In the genomic region with DNA sequence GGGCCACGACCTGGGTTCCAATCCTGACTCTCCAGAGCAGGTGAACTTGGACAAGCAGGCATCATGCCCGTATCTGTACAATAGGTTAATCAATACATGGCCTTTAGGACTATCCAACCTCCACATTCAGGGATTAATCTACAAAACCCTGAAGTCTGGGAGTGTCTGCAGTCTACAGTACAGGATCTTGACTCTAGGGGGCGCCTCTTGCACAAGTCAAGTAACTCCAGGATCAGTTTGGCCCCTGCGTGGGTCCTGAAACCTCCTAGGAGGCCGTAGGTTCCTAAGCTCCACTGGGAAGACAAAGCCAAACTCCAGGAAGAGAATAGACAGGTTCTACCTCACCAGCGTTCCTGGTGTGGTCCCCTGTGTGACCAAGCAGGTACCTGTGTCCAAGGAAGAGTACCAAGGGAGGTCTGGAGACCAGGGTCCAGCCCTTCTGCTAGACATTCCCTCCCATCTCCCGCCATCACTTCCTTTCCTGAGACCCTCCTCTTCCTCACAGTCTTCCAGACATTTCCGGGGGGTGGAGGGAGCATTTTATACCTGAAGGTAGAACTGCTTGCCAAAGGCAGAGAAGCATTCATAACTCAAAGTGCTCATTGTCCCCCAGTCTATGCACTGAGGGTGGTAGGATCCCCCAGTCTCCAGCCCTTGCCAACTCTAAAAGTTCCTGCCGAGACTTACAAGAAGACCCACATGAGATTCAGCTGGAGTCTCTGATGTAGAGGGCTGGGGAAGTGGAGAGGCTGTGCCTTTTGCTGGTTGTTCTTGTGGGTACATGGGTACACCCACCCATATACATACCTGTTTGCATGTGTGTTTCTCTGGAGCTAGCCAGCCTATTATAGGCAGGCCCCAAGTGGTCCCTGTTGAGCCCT, we compare ENCODE assay signal across 10 mouse cellular contexts. TPM values are rescaled to one million over a fixed set of nuclear protein-coding genes. Genes with fewer than 3 reads are reported as not detected.
DNase-seq lines count a peak whose midpoint lies in the region; ATAC-seq and TF ChIP-seq lines count a peak whose summit lies in the region.
"Had no signal": no experiment of that assay in that cellular context is flagged by ENCODE, and none has a peak within 500 bp of the region (broad histone marks: within the 10 kb centered on the region; RNA-seq: fewer than 3 reads in every experiment).

No protein-coding gene starts in this region.

- no peaks in the 10 kb centered on the region for H3K27me3 ChIP-seq in liver, adult 2 months (ENCODE audit: control insufficient read depth, insufficient read depth, low read length)
- H3K27me3 ChIP-seq in liver, embryonic 12.5 days (replicated peaks), result peaks cover 58% of the 10 kb centered on the region
- 0 out of 2 replicates have a peak, but pooled peaks cover 5% of the 10 kb centered on the region for H3K27me3 ChIP-seq in forebrain, embryonic 13.5 days
- H3K27me3 ChIP-seq: heart, embryonic 15.5 days had no signal

- H3K9me3 ChIP-seq in liver, embryonic 12.5 days (replicated peaks), result no peaks in the 10 kb centered on the region
- H3K9me3 ChIP-seq in forebrain, embryonic 13.5 days (replicated peaks), result no peaks in the 10 kb centered on the region
- H3K9me3 ChIP-seq: heart, embryonic 15.5 days; megakaryocyte, embryonic 14.5 days had no signal

- WGBS in liver, adult 2 months, result 61% methylated on average over 9 of the region's 9 CpGs
- 33% methylated on average over 9 of the region's 9 CpGs for WGBS in liver, embryonic 12.5 days (ENCODE audit: insufficient replicate concordance)
- 63% methylated on average over 9 of the region's 9 CpGs for WGBS in forebrain, embryonic 13.5 days

- H3K79me2 ChIP-seq in liver, adult 2 months (ENCODE audit: control insufficient read depth, insufficient read depth, low read length), result no peaks in the 10 kb centered on the region

- no peak overlapping the region for H3K4me3 ChIP-seq in liver, adult 2 months (ENCODE audit: insufficient read depth, low read depth, low read length)
- H3K4me3 ChIP-seq in liver, embryonic 12.5 days, result no peak overlapping the region
- no peak overlapping the region for H3K4me3 ChIP-seq in forebrain, embryonic 13.5 days
- H3K4me3 ChIP-seq: heart, embryonic 15.5 days; megakaryocyte, embryonic 14.5 days had no signal

- no peak for TF ChIP-seq POLR2A in liver, adult 2 months (IDR thresholded peaks at IDR 0.05; ENCODE audit: extremely low read depth, insufficient read depth, low read length)

- TF ChIP-seq CTCF in liver, adult 2 months (IDR thresholded peaks at IDR 0.05; ENCODE audit: low read depth, low read length), result peak; percentile 44

- no peak overlapping the region for H3K4me2 ChIP-seq in liver, embryonic 12.5 days
- no peak overlapping the region for H3K4me2 ChIP-seq in forebrain, embryonic 13.5 days
- H3K4me2 ChIP-seq: heart, embryonic 15.5 days had no signal

- peaks cover 19% of the 10 kb centered on the region for H3K4me1 ChIP-seq in liver, adult 2 months (ENCODE audit: control insufficient read depth, insufficient read depth, low read length)
- H3K4me1 ChIP-seq in liver, embryonic 12.5 days, result peaks cover 21% of the 10 kb centered on the region; the same call in 1 of the 2 replicates
- H3K4me1 ChIP-seq in forebrain, embryonic 13.5 days, result peaks cover 45% of the 10 kb centered on the region

- H3K9ac ChIP-seq in liver, adult 2 months (ENCODE audit: low read depth, low read length), result no peak overlapping the region
- H3K9ac ChIP-seq in liver, embryonic 12.5 days, result no peak overlapping the region
- no peak overlapping the region for H3K9ac ChIP-seq in forebrain, embryonic 13.5 days
- H3K9ac ChIP-seq: heart, embryonic 15.5 days had no signal

- DNase-seq in cerebellum, adult 11-12 months, result peak; percentile 72
- no peak for DNase-seq in cerebellum, postnatal 4 days (ENCODE audit: low spot score in 2 of 2)
- DNase-seq in liver, adult 2 months (ENCODE audit: extremely low read depth, low read depth, low spot score), result peak; percentile 54
- peak; percentile 82 for DNase-seq in brain, adult 2 months (ENCODE audit: low read depth, low spot score)
- peak; percentile 67 for DNase-seq in lung, postnatal 36 days
- DNase-seq in frontal cortex, postnatal 14 days (ENCODE audit: low spot score in 2 of 2), result no peak

- no peak overlapping the region for H3K27ac ChIP-seq in liver, adult 2 months (replicated peaks; ENCODE audit: insufficient read depth, low read depth, low read length)
- H3K27ac ChIP-seq in liver, embryonic 12.5 days, result no peak overlapping the region
- H3K27ac ChIP-seq in forebrain, embryonic 13.5 days, result no peak overlapping the region
- H3K27ac ChIP-seq: heart, embryonic 15.5 days had no signal

- ATAC-seq in liver, embryonic 12.5 days, result no peak
- no peak for ATAC-seq in forebrain, embryonic 13.5 days

- no peaks in the 10 kb centered on the region for H3K36me3 ChIP-seq in liver, adult 2 months (ENCODE audit: control insufficient read depth, insufficient read depth, low read length)
- no peaks in the 10 kb centered on the region for H3K36me3 ChIP-seq in liver, embryonic 12.5 days
- H3K36me3 ChIP-seq in forebrain, embryonic 13.5 days (ENCODE audit: poor library complexity, severe bottlenecking), result no peaks in the 10 kb centered on the region

RNA-seq across cellular contexts. Expression of a gene that starts 7.8 kb away (rescaled TPM):
- total RNA-seq in liver, adult 2 months (2014; rRNA removed), result 9.9 and 13.6 TPM in 2 replicates
- 1.6 and 3.1 TPM in 2 replicates for polyA plus RNA-seq in liver, adult 2 months (2012; rRNA removed)
- 1.8 and 3.9 TPM in 2 replicates for polyA plus RNA-seq in liver, embryonic 12.5 days (2016; fragmentation: Nextera tagmentation; extraction: Ambion mirVana)
- 7.1 and 8.6 TPM in 2 replicates for polyA plus RNA-seq in forebrain, embryonic 13.5 days (2015; fragmentation: Nextera tagmentation; extraction: Ambion mirVana)

RNA-seq across cellular contexts. Expression of a gene that starts 26.9 kb away (rescaled TPM):
- total RNA-seq in liver, adult 2 months (2014; rRNA removed), result under 0.01 TPM in 1 of 2 replicates, not detected in the other
- not detected in 2 replicates for polyA plus RNA-seq in liver, adult 2 months (2012; rRNA removed)
- 0.11 TPM in 1 of 2 replicates, not detected in the other for polyA plus RNA-seq in liver, embryonic 12.5 days (2016; fragmentation: Nextera tagmentation; extraction: Ambion mirVana)
- 0.06 and 0.23 TPM in 2 replicates for polyA plus RNA-seq in forebrain, embryonic 13.5 days (2015; fragmentation: Nextera tagmentation; extraction: Ambion mirVana)
- polyA plus RNA-seq: heart, embryonic 15.5 days had no signal

RNA-seq across cellular contexts. Expression of a gene that starts 31.5 kb away (rescaled TPM):
- total RNA-seq in liver, adult 2 months (2014; rRNA removed), result 0.46 and 0.87 TPM in 2 replicates
- 3.2 and 4.5 TPM in 2 replicates for polyA plus RNA-seq in liver, adult 2 months (2012; rRNA removed)
- 0.19 and 0.20 TPM in 2 replicates for polyA plus RNA-seq in liver, embryonic 12.5 days (2016; fragmentation: Nextera tagmentation; extraction: Ambion mirVana)
- 0.31 and 0.98 TPM in 2 replicates for polyA plus RNA-seq in forebrain, embryonic 13.5 days (2015; fragmentation: Nextera tagmentation; extraction: Ambion mirVana)

RNA-seq across cellular contexts. Expression of a gene that starts 32.4 kb away (rescaled TPM):
- total RNA-seq in liver, adult 2 months (2014; rRNA removed), result 2.7 and 3.0 TPM in 2 replicates
- polyA plus RNA-seq in liver, adult 2 months (2012; rRNA removed), result 5.6 and 5.7 TPM in 2 replicates
- polyA plus RNA-seq in liver, embryonic 12.5 days (2016; fragmentation: Nextera tagmentation; extraction: Ambion mirVana), result 0.23 and 0.28 TPM in 2 replicates
- polyA plus RNA-seq in forebrain, embryonic 13.5 days (2015; fragmentation: Nextera tagmentation; extraction: Ambion mirVana), result 1.0 and 1.2 TPM in 2 replicates

RNA-seq across cellular contexts. Expression of a gene that starts 38.7 kb away (rescaled TPM):
- 0.09 TPM in 1 of 2 replicates, not detected in the other for total RNA-seq in liver, adult 2 months (2014; rRNA removed)
- not detected in 2 replicates for polyA plus RNA-seq in liver, adult 2 months (2012; rRNA removed)
- polyA plus RNA-seq in liver, embryonic 12.5 days (2016; fragmentation: Nextera tagmentation; extraction: Ambion mirVana), result not detected in 2 replicates
- polyA plus RNA-seq in forebrain, embryonic 13.5 days (2015; fragmentation: Nextera tagmentation; extraction: Ambion mirVana), result 0.19 TPM in 1 of 2 replicates, not detected in the other

Comparison
In these comparisons a context has a peak if more than half of its experiments do, and no peak if none do; other contexts are left out.
1. DNase-seq: peak in cerebellum, adult 11-12 months (single experiment), liver, adult 2 months (single experiment), brain, adult 2 months (single experiment) and lung, postnatal 36 days (single experiment); none in cerebellum, postnatal 4 days (0 of 2) and frontal cortex, postnatal 14 days (0 of 2).